Mouse (Mus musculus): ENCODE measurements around the gene Adam11. TPM values are rescaled to one million over a fixed set of nuclear protein-coding genes. Genes with fewer than 3 reads are reported as not detected.

Adam11 gene
- polyA plus RNA-seq, 1 experiment = 30.2 TPM

DNA sequence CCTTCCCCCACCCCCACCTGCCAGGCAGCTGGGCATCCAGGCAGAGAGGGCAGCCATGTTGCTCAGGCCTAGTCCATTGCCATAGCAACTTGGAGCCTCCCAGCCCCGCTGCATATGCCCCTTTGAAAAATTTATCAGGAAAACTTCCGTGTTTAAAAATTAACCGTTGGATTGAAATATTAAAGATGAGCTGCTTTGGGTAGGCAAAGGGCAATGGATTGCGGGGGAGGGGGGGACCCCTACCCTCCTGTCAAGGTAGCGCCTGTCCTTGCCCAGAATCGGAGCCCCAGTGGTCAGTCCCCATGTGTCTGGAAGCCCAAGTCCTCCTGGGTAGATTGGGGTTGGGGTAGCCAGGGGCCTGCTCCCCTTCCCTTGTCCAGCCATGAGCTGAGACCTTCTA lies 7.9 kb downstream of the Adam11 start:
- no peak for TF ChIP-seq CTCF (IDR thresholded peaks at IDR 0.05; ENCODE audit: borderline replicate concordance, control insufficient read depth, extremely low read depth, insufficient read depth, low read length, poor library complexity)
- TF ChIP-seq POLR2A (IDR thresholded peaks at IDR 0.05; ENCODE audit: control insufficient read depth, extremely low read depth, insufficient read depth, low read length, poor library complexity) = no peak
- DNase-seq = no peak
- H3K27ac ChIP-seq (ENCODE audit: control insufficient read depth, insufficient read depth, low read length) = no peak overlapping the region
- 91% methylated on average over 6 of the region's 6 CpGs for WGBS
- no peak overlapping the region for H3K4me3 ChIP-seq (ENCODE audit: control insufficient read depth, insufficient read depth, low read length)
- H3K36me3 ChIP-seq (ENCODE audit: control insufficient read depth, insufficient read depth, low read length) = no peaks in the 10 kb centered on the region
- H3K4me1 ChIP-seq (replicated peaks; ENCODE audit: control insufficient read depth, insufficient read depth, low read length) = peaks cover 2% of the 10 kb centered on the region
- no peaks in the 10 kb centered on the region for H3K27me3 ChIP-seq (ENCODE audit: control insufficient read depth, insufficient read depth, low read length)

DNA sequence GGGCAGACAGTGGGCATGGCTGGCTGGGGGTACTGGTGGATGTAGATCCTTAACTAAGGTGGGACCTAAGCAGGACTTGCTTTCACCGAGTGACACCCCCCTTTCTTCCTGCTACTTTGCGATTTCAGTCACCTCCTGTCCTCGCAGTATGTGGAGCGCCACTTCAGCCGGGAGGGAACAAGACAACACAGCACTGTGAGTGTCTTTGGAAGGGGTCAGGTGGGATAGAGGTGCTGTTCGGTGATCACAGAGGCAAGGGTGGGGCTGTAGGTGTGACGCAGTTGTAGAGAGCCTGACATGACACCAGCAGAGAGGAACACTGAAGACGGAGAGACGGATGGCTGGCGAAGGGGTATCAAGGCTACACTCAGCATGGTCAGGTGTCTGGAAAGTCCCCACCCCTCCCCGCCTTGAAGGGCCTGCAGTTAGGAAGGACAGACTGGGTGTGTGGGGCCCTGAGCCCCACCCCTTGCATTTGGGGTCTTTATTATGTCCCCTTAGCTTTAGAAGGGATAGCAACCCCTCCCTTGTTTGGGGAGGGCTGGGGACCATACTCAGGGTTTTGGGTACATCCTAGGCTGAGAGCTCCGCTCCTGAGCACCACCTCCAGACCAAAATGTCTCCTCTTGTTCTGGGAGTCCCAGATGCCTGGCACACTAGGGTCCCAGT lies 8.9 kb downstream of the Adam11 start:
- peaks cover 9% of the 10 kb centered on the region for H3K4me1 ChIP-seq (replicated peaks; ENCODE audit: control insufficient read depth, insufficient read depth, low read length)
- no peak for TF ChIP-seq CTCF (IDR thresholded peaks at IDR 0.05; ENCODE audit: borderline replicate concordance, control insufficient read depth, extremely low read depth, insufficient read depth, low read length, poor library complexity)
- TF ChIP-seq POLR2A (IDR thresholded peaks at IDR 0.05; ENCODE audit: control insufficient read depth, extremely low read depth, insufficient read depth, low read length, poor library complexity) = no peak
- no peak for DNase-seq
- no peak overlapping the region for H3K4me3 ChIP-seq (ENCODE audit: control insufficient read depth, insufficient read depth, low read length)
- no peak overlapping the region for H3K27ac ChIP-seq (ENCODE audit: control insufficient read depth, insufficient read depth, low read length)
- H3K36me3 ChIP-seq (ENCODE audit: control insufficient read depth, insufficient read depth, low read length) = no peaks in the 10 kb centered on the region
- WGBS = 92% methylated on average over 12 of the region's 12 CpGs
- H3K27me3 ChIP-seq (ENCODE audit: control insufficient read depth, insufficient read depth, low read length) = no peaks in the 10 kb centered on the region; the same call in 1 of the 2 replicates

DNA sequence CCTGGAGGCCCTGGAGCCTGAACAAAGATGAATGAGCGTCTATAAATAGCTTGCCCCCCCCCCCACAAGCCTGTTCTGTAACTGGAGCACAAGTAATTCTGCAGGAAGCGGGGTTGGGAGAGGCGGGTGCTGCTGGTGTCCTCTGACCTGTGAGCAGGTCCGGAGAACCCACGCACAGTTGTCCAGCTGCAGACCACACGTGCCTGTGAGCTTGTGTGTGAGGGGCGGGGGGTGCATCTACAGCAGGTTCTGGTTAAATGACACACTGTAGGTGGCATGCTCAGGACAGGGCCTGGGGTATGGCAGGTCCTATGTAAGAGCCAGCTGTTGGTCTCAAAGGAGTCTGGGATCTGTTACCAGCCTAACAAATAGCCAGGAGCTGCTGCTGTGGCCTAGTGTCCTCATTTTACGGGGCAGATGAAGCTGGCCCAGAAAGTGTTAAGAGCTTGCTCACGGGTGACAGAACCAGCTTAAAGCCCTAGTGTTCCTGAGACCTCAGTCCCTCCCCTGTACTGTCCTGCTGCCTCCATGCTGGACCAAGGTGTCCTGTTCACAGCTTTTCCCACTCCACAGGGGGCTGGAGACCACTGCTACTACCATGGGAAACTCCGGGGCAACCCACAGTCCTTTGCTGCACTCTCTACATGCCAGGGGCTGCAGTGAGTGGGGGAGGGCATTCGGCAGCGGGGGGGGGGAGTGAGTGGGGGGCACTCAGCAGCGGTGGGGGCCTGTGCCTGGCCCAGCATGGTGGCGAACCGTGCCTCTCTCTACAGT lies 9.6 kb downstream of the Adam11 start:
- 84% methylated on average over 15 of the region's 15 CpGs for WGBS
- no peaks in the 10 kb centered on the region; the same call in 1 of the 2 replicates for H3K27me3 ChIP-seq (ENCODE audit: control insufficient read depth, insufficient read depth, low read length)
- TF ChIP-seq CTCF (IDR thresholded peaks at IDR 0.05; ENCODE audit: borderline replicate concordance, control insufficient read depth, extremely low read depth, insufficient read depth, low read length, poor library complexity) (no peak), POLR2A (IDR thresholded peaks at IDR 0.05; ENCODE audit: control insufficient read depth, extremely low read depth, insufficient read depth, low read length, poor library complexity) (no peak)
- DNase-seq = no peak
- H3K4me1 ChIP-seq (replicated peaks; ENCODE audit: control insufficient read depth, insufficient read depth, low read length) = peaks cover 9% of the 10 kb centered on the region
- no peak overlapping the region for H3K27ac ChIP-seq (ENCODE audit: control insufficient read depth, insufficient read depth, low read length)
- no peaks in the 10 kb centered on the region for H3K36me3 ChIP-seq (ENCODE audit: control insufficient read depth, insufficient read depth, low read length)
- H3K4me3 ChIP-seq (ENCODE audit: control insufficient read depth, insufficient read depth, low read length) = no peak overlapping the region

DNA sequence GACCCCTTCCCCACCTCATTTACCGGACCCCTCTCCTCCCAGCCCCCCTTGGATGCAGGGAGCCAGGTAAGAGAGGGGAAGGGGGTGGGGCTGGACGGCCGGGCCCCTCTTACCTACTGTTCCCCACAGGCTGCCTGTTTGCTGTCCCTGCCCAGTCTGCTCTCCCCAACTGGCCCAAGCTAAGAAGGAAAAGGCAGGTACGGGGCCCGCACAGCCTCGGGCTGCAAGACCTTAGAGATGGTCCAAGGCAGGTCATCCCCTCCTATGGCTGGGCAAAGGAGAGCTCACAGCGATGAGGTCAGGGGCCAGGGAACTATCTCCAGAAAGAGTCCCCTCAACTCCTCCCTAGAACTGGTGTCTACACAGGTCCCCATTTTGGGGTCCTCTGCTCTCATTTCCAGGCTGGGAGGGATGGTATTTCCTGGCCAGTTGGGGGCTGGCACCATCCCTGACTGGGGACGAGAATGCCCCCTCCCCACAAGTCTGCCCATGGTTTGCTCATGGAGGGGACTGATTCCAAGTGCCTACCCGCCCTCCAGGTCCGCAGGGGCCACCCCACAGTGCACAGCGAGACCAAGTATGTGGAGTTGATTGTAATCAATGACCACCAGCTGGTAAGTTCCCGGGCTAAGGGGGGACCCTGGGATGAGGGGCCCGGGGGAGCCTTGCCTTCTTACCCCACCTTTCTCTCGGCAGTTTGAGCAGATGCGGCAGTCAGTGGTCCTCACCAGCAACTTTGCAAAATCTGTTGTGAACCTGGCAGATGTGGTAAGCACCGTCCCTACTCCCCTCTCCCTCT lies 10.9 kb downstream of the Adam11 start:
- TF ChIP-seq POLR2A (IDR thresholded peaks at IDR 0.05; ENCODE audit: control insufficient read depth, extremely low read depth, insufficient read depth, low read length, poor library complexity) (no peak), CTCF (IDR thresholded peaks at IDR 0.05; ENCODE audit: borderline replicate concordance, control insufficient read depth, extremely low read depth, insufficient read depth, low read length, poor library complexity) (no peak)
- H3K4me1 ChIP-seq (replicated peaks; ENCODE audit: control insufficient read depth, insufficient read depth, low read length) = peaks cover 9% of the 10 kb centered on the region
- no peaks in the 10 kb centered on the region; the same call in 1 of the 2 replicates for H3K27me3 ChIP-seq (ENCODE audit: control insufficient read depth, insufficient read depth, low read length)
- no peak overlapping the region for H3K27ac ChIP-seq (ENCODE audit: control insufficient read depth, insufficient read depth, low read length)
- DNase-seq = no peak
- no peaks in the 10 kb centered on the region for H3K36me3 ChIP-seq (ENCODE audit: control insufficient read depth, insufficient read depth, low read length)
- H3K4me3 ChIP-seq (ENCODE audit: control insufficient read depth, insufficient read depth, low read length) = no peak overlapping the region
- 86% methylated on average over 16 of the region's 16 CpGs for WGBS

DNA sequence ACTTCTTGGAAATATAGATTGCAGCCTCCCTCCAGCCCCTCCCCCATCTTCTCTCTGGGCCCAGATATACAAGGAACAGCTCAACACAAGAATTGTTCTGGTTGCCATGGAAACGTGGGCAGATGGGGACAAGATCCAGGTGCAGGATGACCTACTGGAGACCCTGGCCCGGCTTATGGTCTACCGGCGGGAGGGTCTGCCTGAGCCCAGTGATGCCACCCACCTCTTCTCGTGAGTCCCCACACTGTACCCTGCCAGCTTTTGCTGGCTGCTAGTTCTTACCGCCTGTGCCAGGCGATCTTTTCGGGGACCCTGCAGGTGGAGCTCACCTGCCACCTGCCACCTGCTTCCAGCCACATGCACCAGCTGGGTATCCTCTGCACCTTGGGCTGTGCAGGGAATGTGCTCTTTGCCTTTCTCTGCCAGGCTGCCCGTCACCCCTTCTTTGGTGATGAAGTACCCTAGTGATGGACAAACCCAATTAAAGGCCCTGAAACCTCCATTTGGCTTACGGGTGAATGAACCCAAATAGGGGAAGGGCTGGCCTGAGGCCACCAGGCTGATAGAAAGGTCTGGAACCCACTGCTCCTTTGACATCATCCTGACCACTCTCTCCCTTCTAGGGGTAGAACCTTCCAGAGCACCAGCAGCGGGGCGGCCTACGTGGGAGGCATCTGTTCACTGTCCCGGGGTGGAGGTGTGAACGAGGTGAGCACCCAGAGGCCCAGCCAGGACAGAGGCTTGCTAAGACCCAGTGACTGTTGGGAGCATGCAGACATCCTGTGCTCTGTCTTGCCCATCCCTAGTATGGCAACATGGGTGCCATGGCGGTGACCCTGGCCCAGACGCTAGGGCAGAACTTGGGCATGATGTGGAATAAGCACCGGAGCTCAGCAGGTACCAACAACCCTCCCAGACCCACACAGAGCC lies 11.8 kb downstream of the Adam11 start:
- DNase-seq = no peak
- peaks cover 9% of the 10 kb centered on the region for H3K4me1 ChIP-seq (replicated peaks; ENCODE audit: control insufficient read depth, insufficient read depth, low read length)
- H3K27ac ChIP-seq (ENCODE audit: control insufficient read depth, insufficient read depth, low read length) = no peak overlapping the region
- 93% methylated on average over 18 of the region's 18 CpGs for WGBS
- H3K36me3 ChIP-seq (ENCODE audit: control insufficient read depth, insufficient read depth, low read length) = no peaks in the 10 kb centered on the region
- no peaks in the 10 kb centered on the region; the same call in 1 of the 2 replicates for H3K27me3 ChIP-seq (ENCODE audit: control insufficient read depth, insufficient read depth, low read length)
- no peak overlapping the region for H3K4me3 ChIP-seq (ENCODE audit: control insufficient read depth, insufficient read depth, low read length)
- TF ChIP-seq CTCF (IDR thresholded peaks at IDR 0.05; ENCODE audit: borderline replicate concordance, control insufficient read depth, extremely low read depth, insufficient read depth, low read length, poor library complexity) (no peak), POLR2A (IDR thresholded peaks at IDR 0.05; ENCODE audit: control insufficient read depth, extremely low read depth, insufficient read depth, low read length, poor library complexity) (no peak)

All from thymus, adult 2 months (tissue).